Mouse (Mus musculus) heart, postnatal 10 days (tissue): ENCODE measurements at regions not wholly inside any gene's neighbourhood (a gene's known extent, or its start where the extent isn't known, plus 50 kb on each side); places are given as distances from the start of the nearest gene placed in this dataset.

Source experiments
- DNase-seq, 2 experiments: peaks; one replicate each; pipeline ENCODE4 v3.0.0; 2021
- intact Hi-C: fragments of 180-260 bp; cut with DNase I; formaldehyde crosslinking; loops from one replicate; pipeline ENCODE4 v1.15.1; 2025

- intact Hi-C loops = loop anchor here (5.0 kb wide), 1 partner anchor 45 kb away; no protein-coding TSS in a partner anchor
- DNase-seq = no peak
Measured at GRCm38 (mm10) chr19:23087575-23087974, 53.5 kb upstream of the Klf9 start.

GRCm38 (mm10) chr19:23089081-23089480 is 51.9 kb upstream of the Klf9 start:
- intact Hi-C loops = loop anchor here (5.0 kb wide), 1 partner anchor 43 kb away; no protein-coding TSS in a partner anchor
- no peak for DNase-seq

- intact Hi-C loops = loop anchor here (5.0 kb wide), 1 partner anchor 42 kb away; no protein-coding TSS in a partner anchor
- DNase-seq = peak; percentile 42 to 47
Measured at GRCm38 (mm10) chr19:23089761-23090514, 51.1 kb upstream of the Klf9 start.
